Comparison of ENCODE assay signal across 1 mouse cellular context in the genomic region with DNA sequence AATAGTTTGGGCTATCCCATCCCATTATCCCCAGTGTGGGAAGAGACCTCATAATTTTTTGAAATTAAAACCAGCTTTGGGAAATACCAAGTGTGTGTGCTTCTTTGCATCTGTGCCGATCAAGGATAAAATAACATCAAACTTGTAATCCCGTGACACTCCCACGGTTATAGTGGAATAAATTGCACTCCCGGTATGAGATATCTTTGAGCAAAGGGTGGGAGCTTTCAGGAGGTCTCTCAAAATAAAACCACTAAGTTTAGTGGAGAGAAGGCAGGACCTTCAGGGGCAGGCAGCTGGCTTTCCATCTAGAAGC.
TF ChIP-seq lines count a peak whose summit lies in the region.

No protein-coding gene starts in this region.

TF ChIP-seq in MEL, 35 proteins besides CTCF, POLR2A, EP300 and RAD21:
- no peak for TF ChIP-seq ETS1 (IDR thresholded peaks at IDR 0.05; ENCODE audit: low read depth, low read length)
- no peak for TF ChIP-seq RCOR1 (IDR thresholded peaks at IDR 0.05; ENCODE audit: low read depth, low read length)
- TF ChIP-seq USF1 (IDR thresholded peaks at IDR 0.05; ENCODE audit: low read depth, low read length) = no peak
- 0 out of 2 replicates have a peak, but pooled peaks have one; percentile 5 for TF ChIP-seq NRF1 (IDR thresholded peaks at IDR 0.05; ENCODE audit: insufficient read depth, low read depth, low read length, poor library complexity, severe bottlenecking)
